Comparison of ENCODE assay signal across 17 mouse cellular contexts in the genomic region with DNA sequence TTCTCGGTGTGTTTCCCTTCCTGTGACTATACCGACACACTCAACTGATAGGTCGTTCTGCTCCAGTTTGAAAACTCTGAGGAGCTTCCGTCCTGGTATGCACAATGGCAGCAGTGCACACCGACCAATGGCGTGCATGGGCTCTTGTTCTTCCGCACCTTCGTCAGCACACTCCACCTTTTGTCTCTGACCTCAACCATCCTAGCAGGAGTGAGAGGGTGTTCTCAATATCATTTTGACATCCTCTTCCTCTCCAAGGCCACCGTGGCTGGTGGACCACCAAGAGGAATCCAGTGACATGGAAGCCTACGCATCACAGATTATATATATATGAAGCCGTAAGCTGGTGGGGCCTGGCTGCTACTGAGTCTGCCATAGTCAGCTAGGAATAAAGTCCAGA.
DNase-seq lines count a peak whose midpoint lies in the region.
"Had no signal": no experiment of that assay in that cellular context is flagged by ENCODE, and none has a peak within 500 bp of the region (broad histone marks: within the 10 kb centered on the region; RNA-seq: fewer than 3 reads in every experiment).

No protein-coding gene starts in this region.

- no peak overlapping the region for H3K27ac ChIP-seq in heart, embryonic 10.5 days

- 87% methylated on average over 11 of the region's 11 CpGs for WGBS in heart, embryonic 10.5 days

- H3K4me3 ChIP-seq in heart, embryonic 10.5 days = no peak overlapping the region

- no peaks in the 10 kb centered on the region for H3K36me3 ChIP-seq in heart, embryonic 10.5 days
- H3K36me3 ChIP-seq: G1E had no signal

- intact Hi-C loops in heart, postnatal 14 days (cut with DNase I) = no loop called here

- no peaks in the 10 kb centered on the region for H3K9me3 ChIP-seq in heart, embryonic 10.5 days

- H3K27me3 ChIP-seq in heart, embryonic 10.5 days (ENCODE audit: insufficient read depth, poor library complexity, severe bottlenecking) = no peaks in the 10 kb centered on the region
- H3K27me3 ChIP-seq: CH12.LX, Patski had no signal

- peak; percentile 52 for DNase-seq in heart, adult 11 months
- DNase-seq in heart, postnatal 14 days = no peak
- peak; percentile 54 for DNase-seq in heart, embryonic 10.5 days (ENCODE audit: low spot score)
- DNase-seq in heart, adult 9 months (ENCODE audit: low spot score in 2 of 2) = no peak
- DNase-seq: adrenal gland, adult 2 months; adrenal gland, adult 8-10 months; adrenal gland, postnatal 10 days; adrenal gland, postnatal 14 days; adrenal gland, postnatal 25 days; adrenal gland, postnatal 36 days; B cell, adult 2 months; cerebellum, adult 11 months; cerebellum, adult 11-12 months; cerebellum, adult 18-20 months had no signal

- H3K4me1 ChIP-seq in heart, embryonic 10.5 days = no peaks in the 10 kb centered on the region

Comparison
In these comparisons a context has a peak if more than half of its experiments do, and no peak if none do; other contexts are left out.
1. DNase-seq: peak in heart, adult 11 months (single experiment) and heart, embryonic 10.5 days (single experiment); none in heart, postnatal 14 days (0 of 2) and heart, adult 9 months (0 of 2).